Mouse (Mus musculus): ENCODE data around the gene Ccdc15. TPM values are rescaled to one million over a fixed set of nuclear protein-coding genes. Genes with fewer than 3 reads are reported as not detected.

Ccdc15 gene
- polyA plus RNA-seq, 1 experiment from 2014 or later = 8.0 TPM

- 81% methylated on average over 3 of the region's 3 CpGs for WGBS
- H3K9me3 ChIP-seq (replicated peaks; ENCODE audit: control insufficient read depth, low read length) = no peaks in the 10 kb centered on the region
These were observed 105.5 kb downstream of the Ccdc15 start for GRCm38 (mm10) chr9:37242764-37243163.

GRCm38 (mm10) chr9:37235951-37236737 is 112.1 kb downstream of the Ccdc15 start:
- no peak overlapping the region for H3K27ac ChIP-seq (replicated peaks; ENCODE audit: low read depth, low read length)
- no peaks in the 10 kb centered on the region for H3K36me3 ChIP-seq (replicated peaks; ENCODE audit: control insufficient read depth, insufficient read depth, low read depth, low read length)
- no peak overlapping the region for H3K4me3 ChIP-seq (ENCODE audit: low read depth, low read length)
- no peak overlapping the region for H3K4me2 ChIP-seq (ENCODE audit: low read depth, low read length)
- H3K27me3 ChIP-seq (ENCODE audit: control insufficient read depth, insufficient read depth, low read length) = no peaks in the 10 kb centered on the region
- 69% methylated on average over 4 of the region's 4 CpGs for WGBS
- ATAC-seq (replicated peaks; ENCODE audit: insufficient number of reproducible peaks, low FRiP score, low TSS enrichment, low read depth) (no peak), DNase-seq (ENCODE audit: low spot score) (no peak)
- no peak overlapping the region for H3K9ac ChIP-seq (replicated peaks; ENCODE audit: low read length)
- H3K4me1 ChIP-seq (ENCODE audit: control insufficient read depth, insufficient read depth, low read length) = no peaks in the 10 kb centered on the region
- H3K9me3 ChIP-seq (replicated peaks; ENCODE audit: control insufficient read depth, low read length) = no peaks in the 10 kb centered on the region

More at GRCm38 (mm10) chr9:37242764-37243163, 105.5 kb downstream of the Ccdc15 start:
- DNase-seq (ENCODE audit: low spot score) (no peak), ATAC-seq (replicated peaks; ENCODE audit: insufficient number of reproducible peaks, low FRiP score, low TSS enrichment, low read depth) (no peak)
- Histone ChIP-seq H3K36me3 (replicated peaks; ENCODE audit: control insufficient read depth, insufficient read depth, low read depth, low read length) (no peaks in the 10 kb centered on the region), H3K27me3 (ENCODE audit: control insufficient read depth, insufficient read depth, low read length) (no peaks in the 10 kb centered on the region), H3K9ac (replicated peaks; ENCODE audit: low read length) (no peak overlapping the region), H3K4me3 (ENCODE audit: low read depth, low read length) (no peak overlapping the region), H3K4me1 (ENCODE audit: control insufficient read depth, insufficient read depth, low read length) (no peaks in the 10 kb centered on the region), H3K4me2 (ENCODE audit: low read depth, low read length) (no peak overlapping the region), H3K27ac (replicated peaks; ENCODE audit: low read depth, low read length) (no peak overlapping the region)

DNA sequence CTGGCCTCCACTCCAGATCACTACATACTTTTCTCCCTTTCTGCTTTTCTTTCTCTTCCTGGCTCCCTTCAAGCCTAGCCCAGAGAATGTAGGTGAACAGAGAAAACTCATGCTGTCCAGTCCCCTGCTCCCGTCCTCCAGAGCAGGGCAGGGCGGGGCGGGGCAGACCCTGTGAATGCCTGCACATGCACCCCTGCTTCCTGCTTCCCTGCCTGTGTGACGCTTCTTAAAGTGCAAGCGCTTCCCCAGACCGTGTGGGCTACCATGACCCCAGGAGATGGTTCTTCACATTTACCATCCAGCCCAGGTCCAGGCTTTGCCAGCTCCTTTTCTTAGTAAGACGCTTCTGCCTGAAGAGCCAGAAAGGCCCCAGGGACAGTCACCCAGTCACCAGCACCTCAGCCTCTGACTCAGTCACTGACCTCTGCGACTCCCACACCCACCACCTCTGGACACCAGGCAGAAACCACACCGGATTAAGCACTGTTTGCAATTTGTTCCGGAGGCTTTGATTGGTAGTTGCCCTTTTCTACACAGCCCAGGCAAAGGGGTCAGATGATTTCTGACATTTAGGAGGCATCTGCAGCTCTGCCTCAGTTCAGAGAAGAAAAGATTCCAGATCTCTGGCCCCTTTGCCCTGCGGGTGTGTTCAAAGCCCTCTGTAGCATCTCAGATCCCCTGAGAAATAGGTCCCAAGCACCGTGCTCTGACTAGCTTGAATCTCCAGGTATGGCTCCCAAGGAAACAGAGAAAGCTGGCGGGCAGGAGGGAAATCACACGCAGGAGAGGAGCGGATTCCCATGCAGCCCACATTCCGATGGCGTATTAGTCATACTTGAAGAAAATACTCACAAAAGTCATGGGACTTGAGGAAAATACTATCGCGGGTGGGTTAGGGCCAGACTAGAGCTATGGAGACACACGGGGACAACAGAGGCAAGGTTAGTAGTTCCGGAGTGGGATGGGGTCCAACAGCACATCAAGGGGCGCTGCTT is 115.7 kb downstream of the Ccdc15 start:
- H3K9me3 ChIP-seq (replicated peaks; ENCODE audit: control insufficient read depth, low read length) = no peaks in the 10 kb centered on the region
- H3K27me3 ChIP-seq (ENCODE audit: control insufficient read depth, insufficient read depth, low read length) = no peaks in the 10 kb centered on the region
- no peak overlapping the region for H3K9ac ChIP-seq (replicated peaks; ENCODE audit: low read length)
- H3K4me2 ChIP-seq (ENCODE audit: low read depth, low read length) = no peak overlapping the region
- DNase-seq (ENCODE audit: low spot score) = no peak
- no peak for ATAC-seq (replicated peaks; ENCODE audit: insufficient number of reproducible peaks, low FRiP score, low TSS enrichment, low read depth)
- H3K27ac ChIP-seq (replicated peaks; ENCODE audit: low read depth, low read length) = no peak overlapping the region
- WGBS = 56% methylated on average over 22 of the region's 22 CpGs
- H3K4me1 ChIP-seq (ENCODE audit: control insufficient read depth, insufficient read depth, low read length) = no peaks in the 10 kb centered on the region
- H3K4me3 ChIP-seq (ENCODE audit: low read depth, low read length) = no peak overlapping the region
- no peaks in the 10 kb centered on the region for H3K36me3 ChIP-seq (replicated peaks; ENCODE audit: control insufficient read depth, insufficient read depth, low read depth, low read length)

DNA sequence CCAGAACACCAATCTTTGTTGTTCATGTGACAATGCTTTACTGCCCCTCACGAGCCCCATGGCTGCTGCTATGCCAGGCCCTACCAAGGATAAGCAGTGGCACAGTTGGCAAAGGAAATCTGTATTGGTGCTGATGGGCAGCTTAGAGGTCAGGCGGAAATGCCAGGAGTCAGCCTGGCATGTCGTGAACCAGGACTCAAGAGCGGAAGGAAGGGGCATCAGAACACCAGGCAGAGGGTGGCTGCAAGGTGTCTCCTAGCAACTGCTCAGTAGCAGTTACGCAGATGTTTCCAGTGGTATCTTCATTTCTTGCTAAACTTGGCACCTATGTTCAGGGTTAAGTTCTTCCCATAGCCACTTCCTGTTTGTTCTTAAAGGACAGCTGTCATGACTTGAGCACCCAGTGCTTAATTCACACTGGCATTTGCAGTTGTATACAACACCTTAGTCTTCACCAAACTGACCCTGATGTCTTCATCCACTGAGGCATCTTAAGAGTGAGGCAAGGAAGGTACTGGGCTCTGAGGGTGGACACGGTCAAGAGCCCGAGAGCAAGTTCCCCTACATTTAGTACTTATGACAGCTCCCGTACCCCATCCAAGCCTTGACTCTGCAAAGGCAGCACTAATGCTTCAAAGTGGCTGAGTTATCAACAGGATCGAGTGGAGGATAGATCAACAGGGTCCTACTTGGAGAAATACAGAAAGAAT is 117.6 kb downstream of the Ccdc15 start:
- H3K4me2 ChIP-seq (ENCODE audit: low read depth, low read length) = no peak overlapping the region
- H3K9ac ChIP-seq (replicated peaks; ENCODE audit: low read length) = no peak overlapping the region
- WGBS = 89% methylated on average over 9 of the region's 9 CpGs
- H3K4me1 ChIP-seq (ENCODE audit: control insufficient read depth, insufficient read depth, low read length) = no peaks in the 10 kb centered on the region
- H3K4me3 ChIP-seq (ENCODE audit: low read depth, low read length) = no peak overlapping the region
- no peaks in the 10 kb centered on the region for H3K9me3 ChIP-seq (replicated peaks; ENCODE audit: control insufficient read depth, low read length)
- no peaks in the 10 kb centered on the region for H3K27me3 ChIP-seq (ENCODE audit: control insufficient read depth, insufficient read depth, low read length)
- H3K27ac ChIP-seq (replicated peaks; ENCODE audit: low read depth, low read length) = no peak overlapping the region
- no peaks in the 10 kb centered on the region for H3K36me3 ChIP-seq (replicated peaks; ENCODE audit: control insufficient read depth, insufficient read depth, low read depth, low read length)
- no peak for ATAC-seq (replicated peaks; ENCODE audit: insufficient number of reproducible peaks, low FRiP score, low TSS enrichment, low read depth)
- no peak for DNase-seq (ENCODE audit: low spot score)

GRCm38 (mm10) chr9:37229880-37230325 is 118.3 kb downstream of the Ccdc15 start:
- Histone ChIP-seq H3K4me1 (ENCODE audit: control insufficient read depth, insufficient read depth, low read length) (no peaks in the 10 kb centered on the region), H3K9ac (replicated peaks; ENCODE audit: low read length) (no peak overlapping the region), H3K36me3 (replicated peaks; ENCODE audit: control insufficient read depth, insufficient read depth, low read depth, low read length) (no peaks in the 10 kb centered on the region), H3K4me3 (ENCODE audit: low read depth, low read length) (no peak overlapping the region), H3K9me3 (replicated peaks; ENCODE audit: control insufficient read depth, low read length) (no peaks in the 10 kb centered on the region), H3K4me2 (ENCODE audit: low read depth, low read length) (no peak overlapping the region), H3K27ac (replicated peaks; ENCODE audit: low read depth, low read length) (no peak overlapping the region), H3K27me3 (ENCODE audit: control insufficient read depth, insufficient read depth, low read length) (no peaks in the 10 kb centered on the region)
- ATAC-seq (replicated peaks; ENCODE audit: insufficient number of reproducible peaks, low FRiP score, low TSS enrichment, low read depth) (peak; percentile 72; the same call in 1 of the 2 replicates), DNase-seq (ENCODE audit: low spot score) (peak; percentile 79)
- 4% methylated on average over 1 of the region's 1 CpGs for WGBS

Other genes with a start within 250 kb of the Ccdc15 start
- 13.2 and 14.9 TPM in 2 replicates for gene Pknox2, start 201.0 kb downstream of the Ccdc15 start, polyA plus RNA-seq (2014; fragmentation: Nextera tagmentation; extraction: Ambion mirVana)
- 14.1 and 15.7 TPM in 2 replicates for gene Tmem218, start 140.2 kb downstream of the Ccdc15 start, polyA plus RNA-seq (2014; fragmentation: Nextera tagmentation; extraction: Ambion mirVana)
- 1.5 and 2.9 TPM in 2 replicates for gene Slc37a2, start 92.7 kb downstream of the Ccdc15 start, polyA plus RNA-seq (2014; fragmentation: Nextera tagmentation; extraction: Ambion mirVana)
- gene Hepacam, start 18.9 kb upstream of the Ccdc15 start, polyA plus RNA-seq (2014; fragmentation: Nextera tagmentation; extraction: Ambion mirVana) = not detected in 2 replicates
- gene Robo4, start 53.5 kb upstream of the Ccdc15 start, polyA plus RNA-seq (2014; fragmentation: Nextera tagmentation; extraction: Ambion mirVana) = 6.0 and 6.5 TPM in 2 replicates
- gene Robo3, start 84.8 kb upstream of the Ccdc15 start, polyA plus RNA-seq (2014; fragmentation: Nextera tagmentation; extraction: Ambion mirVana) = 4.9 and 6.6 TPM in 2 replicates
- 32.8 and 33.0 TPM in 2 replicates for gene Msantd2, start 140.9 kb upstream of the Ccdc15 start, polyA plus RNA-seq (2014; fragmentation: Nextera tagmentation; extraction: Ambion mirVana)
- gene Esam, start 179.6 kb upstream of the Ccdc15 start, polyA plus RNA-seq (2014; fragmentation: Nextera tagmentation; extraction: Ambion mirVana) = 26.3 and 33.1 TPM in 2 replicates
- gene Vsig2, start 190.8 kb upstream of the Ccdc15 start, polyA plus RNA-seq (2014; fragmentation: Nextera tagmentation; extraction: Ambion mirVana) = 0.49 TPM in 1 of 2 replicates, not detected in the other
- gene Nrgn, start 204.5 kb upstream of the Ccdc15 start, polyA plus RNA-seq (2014; fragmentation: Nextera tagmentation; extraction: Ambion mirVana) = 1.9 and 3.4 TPM in 2 replicates
- gene Siae, start 207.3 kb upstream of the Ccdc15 start, polyA plus RNA-seq (2014; fragmentation: Nextera tagmentation; extraction: Ambion mirVana) = 5.8 and 8.0 TPM in 2 replicates

Measured in embryonic facial prominence, embryonic 11.5 days (tissue).